Mouse (Mus musculus) layer of hippocampus, postnatal 10 days (tissue): ENCODE data around the gene Pgam2. TPM values are rescaled to one million over a fixed set of nuclear protein-coding genes. Genes with fewer than 3 reads are reported as not detected.

Experiments
- DNase-seq, 2 experiments: peaks; one replicate each; pipeline ENCODE4 v3.0.0; 2021; ENCODE audit warnings: low spot score in 2 of 2
- total RNA-seq, 2 experiments: library from RNA; stranded (reverse); gene quantifications; 2 replicates each; pipeline ENCODE4 v1.2.3; 2021

Gene Pgam2
- total RNA-seq, 2 experiments from 2014 or later = 7.0 to 7.4 TPM

- DNase-seq = no peak
Observed at GRCm38 (mm10) chr11:5780035-5780499, 23.5 kb downstream of the Pgam2 start.

DNA sequence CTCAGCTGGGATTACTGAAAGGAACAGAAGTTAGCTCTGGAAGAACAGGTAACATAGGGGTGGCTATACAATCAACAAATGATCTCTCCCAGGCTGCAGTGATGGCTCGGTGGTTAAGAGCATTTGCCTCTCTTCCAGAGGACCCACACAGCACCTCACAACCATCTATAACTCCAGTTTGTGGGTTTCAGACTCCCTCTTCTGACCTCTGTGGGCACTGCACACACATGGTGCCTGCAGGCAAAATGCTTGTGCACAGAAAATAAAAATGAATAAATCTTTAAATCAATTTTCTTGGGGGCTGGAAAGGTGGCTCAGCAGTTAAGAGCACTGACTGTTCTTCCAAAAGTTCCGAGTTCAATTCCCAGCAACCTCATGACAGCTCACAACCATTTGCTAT is 25.1 kb downstream of the Pgam2 start:
- DNase-seq = no peak

DNA sequence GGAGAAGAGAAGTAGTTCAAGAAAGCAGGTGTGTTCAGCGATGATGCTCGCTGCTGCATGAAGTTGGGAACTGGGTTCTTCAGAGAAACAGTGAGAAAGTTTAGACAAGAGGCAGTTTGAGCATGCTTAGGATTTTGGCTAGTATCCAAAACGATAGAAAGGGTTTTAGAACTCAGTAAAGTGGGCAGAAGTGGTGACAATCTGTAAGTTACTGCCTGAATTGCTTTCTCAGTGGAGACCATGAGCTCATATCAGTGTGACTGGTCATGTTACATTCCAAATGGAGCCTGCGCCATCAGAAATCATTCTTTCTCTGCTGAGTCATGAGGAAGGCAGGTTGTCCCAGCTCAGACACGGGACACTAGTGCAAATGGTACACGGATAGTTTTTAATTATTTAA is 37.5 kb downstream of the Pgam2 start:
- DNase-seq = no peak

DNA sequence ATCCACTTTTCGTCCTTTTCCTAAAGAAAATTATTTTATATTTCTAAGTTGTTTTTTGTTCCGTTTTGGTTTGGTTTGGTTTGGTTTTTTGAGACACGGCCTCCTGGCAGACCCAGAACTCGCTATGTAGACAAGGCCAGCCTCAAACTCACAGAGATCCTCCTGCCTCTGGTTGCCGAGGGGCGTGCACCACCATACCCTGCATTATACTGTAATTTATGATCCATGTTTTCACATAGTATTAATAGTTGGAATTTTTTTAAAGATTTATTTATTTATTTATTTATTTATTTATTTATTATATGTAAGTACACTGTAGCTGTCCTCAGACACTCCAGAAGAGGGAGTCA is 40.9 kb downstream of the Pgam2 start:
- DNase-seq = no peak

GRCm38 (mm10) chr11:5761820-5762632 is 41.5 kb downstream of the Pgam2 start, which contains the start of gene Urgcp:
Urgcp (minus strand) TSS chr11:5762376.
- DNase-seq = peak; percentile 92 to 93

GRCm38 (mm10) chr11:5753755-5754154 is 49.8 kb downstream of the Pgam2 start:
- no peak for DNase-seq

Other genes with a start within 250 kb of the Pgam2 start
- not detected for gene Ankrd36, start 234.0 kb downstream of the Pgam2 start, total RNA-seq
- 10 to 100 TPM; 87.1 to 92.2 TPM for gene Mrps24, start 88.1 kb downstream of the Pgam2 start, total RNA-seq
- gene Urgcp, start 41.4 kb downstream of the Pgam2 start, total RNA-seq = 10 to 100 TPM; 46.1 to 46.3 TPM
- 10 to 100 TPM; 98.0 to 98.1 TPM for gene Dbnl, start 15.2 kb downstream of the Pgam2 start, total RNA-seq
- 10 to 100 TPM in 1 of 2 experiments, 1 to 10 TPM in 1; 9.4 to 13.2 TPM for gene Polm, start 34.3 kb upstream of the Pgam2 start, total RNA-seq
- 10 to 100 TPM; 13.0 to 16.0 TPM for gene Aebp1, start 58.2 kb upstream of the Pgam2 start, total RNA-seq
- 10 to 100 TPM; 21.5 to 32.3 TPM for gene Pold2, start 74.6 kb upstream of the Pgam2 start, total RNA-seq
- not detected for gene Myl7, start 95.0 kb upstream of the Pgam2 start, total RNA-seq
- gene Gck, start 146.3 kb upstream of the Pgam2 start, total RNA-seq = 1 to 10 TPM; 3.5 to 3.9 TPM
- 100 to 1,000 TPM; 108 TPM for gene Ykt6, start 152.0 kb upstream of the Pgam2 start, total RNA-seq